Mouse (Mus musculus) T-helper 1 cell (primary cell): ENCODE data around the gene Entr1.

Source experiments
- in situ Hi-C: fragments of 300-600 bp; cut with MboI, MseI; formaldehyde crosslinking; loops from one replicate; pipeline ENCODE4 v1.15.1; 2025; ENCODE audit warnings: high pct_unique_total_duplicates

Entr1 gene

GRCm38 (mm10) chr2:26389154-26389690 lies at the start of gene Entr1, which contains the start of gene Pmpca:
Gene Entr1 (minus strand): TSS chr2:26389316.
Gene Pmpca (plus strand): TSS chr2:26389339.
- in situ Hi-C loops = no loop called here

GRCm38 (mm10) chr2:26438373-26438772 lies 49.3 kb upstream of the Entr1 start:
- in situ Hi-C loops = no loop called here

- in situ Hi-C loops = no loop called here
These were observed 48.1 kb upstream of the Entr1 start for GRCm38 (mm10) chr2:26437221-26437620.

- in situ Hi-C loops = no loop called here
These were observed 45.9 kb upstream of the Entr1 start for GRCm38 (mm10) chr2:26434791-26435572.

GRCm38 (mm10) chr2:26429851-26430250 lies 40.7 kb upstream of the Entr1 start:
- in situ Hi-C loops = no loop called here

GRCm38 (mm10) chr2:26424541-26424940 lies 35.4 kb upstream of the Entr1 start:
- in situ Hi-C loops = no loop called here

GRCm38 (mm10) chr2:26423086-26423485 lies 34.0 kb upstream of the Entr1 start:
- in situ Hi-C loops = no loop called here

GRCm38 (mm10) chr2:26421969-26422368 lies 32.9 kb upstream of the Entr1 start:
- in situ Hi-C loops = no loop called here

- in situ Hi-C loops = no loop called here
These were observed 29.0 kb upstream of the Entr1 start for GRCm38 (mm10) chr2:26418120-26418519.

GRCm38 (mm10) chr2:26417066-26417465 lies 27.9 kb upstream of the Entr1 start:
- in situ Hi-C loops = no loop called here

GRCm38 (mm10) chr2:26410931-26411411 lies 21.9 kb upstream of the Entr1 start:
- in situ Hi-C loops = no loop called here

- in situ Hi-C loops = no loop called here
These were observed 21.0 kb upstream of the Entr1 start for GRCm38 (mm10) chr2:26410091-26410490.

- in situ Hi-C loops = no loop called here
These were observed 20.2 kb upstream of the Entr1 start for GRCm38 (mm10) chr2:26409362-26409761.

- in situ Hi-C loops = no loop called here
These were observed 19.6 kb upstream of the Entr1 start, which contains the start of gene Inpp5e for GRCm38 (mm10) chr2:26408515-26409356. Gene Inpp5e (minus strand): TSS chr2:26409203.

GRCm38 (mm10) chr2:26403306-26403705 lies 14.2 kb upstream of the Entr1 start:
- in situ Hi-C loops = no loop called here

- in situ Hi-C loops = no loop called here
These were observed 13.1 kb upstream of the Entr1 start for GRCm38 (mm10) chr2:26402265-26402664.

GRCm38 (mm10) chr2:26401023-26401422 lies 11.9 kb upstream of the Entr1 start:
- in situ Hi-C loops = no loop called here

- in situ Hi-C loops = no loop called here
These were observed 11.2 kb upstream of the Entr1 start for GRCm38 (mm10) chr2:26400296-26400695.

GRCm38 (mm10) chr2:26399647-26400046 lies 10.5 kb upstream of the Entr1 start:
- in situ Hi-C loops = no loop called here

- in situ Hi-C loops = no loop called here
These were observed 9.9 kb upstream of the Entr1 start for GRCm38 (mm10) chr2:26398978-26399377.

GRCm38 (mm10) chr2:26391617-26392016 lies 2.5 kb upstream of the Entr1 start:
- in situ Hi-C loops = no loop called here

GRCm38 (mm10) chr2:26390954-26391353 lies 1.8 kb upstream of the Entr1 start:
- in situ Hi-C loops = no loop called here
